Mouse (Mus musculus) bone marrow macrophage, adult 2 months (primary cell): Measurements from ENCODE around the gene Mis12.

Source experiments
- CTCF ChIP-seq: IDR thresholded peaks from 2 replicates; pipeline ENCODE4 v1.5.1; 2012; ENCODE audit warnings: low read depth, mild to moderate bottlenecking, low read length, moderate library complexity
- POLR2A ChIP-seq: IDR thresholded peaks from 2 replicates; pipeline ENCODE4 v1.6.1; 2012; ENCODE audit warnings: mild to moderate bottlenecking, low read depth, low read length, borderline replicate concordance

GRCm38 (mm10) chr11:71004316-71004773, 15.1 kb upstream of the Mis12 start, which contains the start of gene Dhx33:
- TF ChIP-seq CTCF (no peak), POLR2A (no peak)
